Mouse (Mus musculus) liver, adult 2 months (tissue): ENCODE measurements around the gene Gm5751.

Source experiments
- CTCF ChIP-seq: fragments of 200-500 bp; IDR thresholded peaks from 2 replicates; pipeline ENCODE4 v1.5.1; 2011; ENCODE audit warnings: low read depth, low read length, control low read depth
- POLR2A ChIP-seq: fragments of 200-500 bp; IDR thresholded peaks from 2 replicates; pipeline ENCODE4 v1.6.1; 2011; ENCODE audit warnings: low read length, control low read depth; ENCODE audit not compliant: insufficient read depth; ENCODE audit errors: extremely low read depth

DNA sequence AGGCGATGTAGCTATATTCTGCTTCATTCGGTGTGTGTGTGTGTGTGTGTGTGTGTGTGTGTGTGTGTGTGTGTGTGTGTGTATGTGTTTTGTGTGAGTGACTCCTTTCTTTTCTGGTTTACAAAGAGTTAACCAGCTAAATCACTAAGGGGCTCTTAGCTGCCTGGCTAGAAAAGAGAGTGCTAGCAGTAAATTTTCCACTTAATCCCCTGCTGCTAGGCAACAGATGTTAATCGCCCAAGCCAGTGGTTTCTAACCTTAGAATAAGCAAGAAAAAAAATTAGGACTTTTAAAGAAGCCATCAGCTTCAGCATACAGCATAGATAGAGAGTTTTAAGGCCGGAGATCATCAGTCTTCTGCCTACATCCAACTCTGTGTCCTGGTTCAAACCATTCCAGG, 53.3 kb downstream of the Gm5751 start:
- TF ChIP-seq POLR2A (no peak), CTCF (no peak)
